Mouse (Mus musculus): ENCODE measurements around the gene Prc1.

Prc1 gene

GRCm38 (mm10) chr7:80336932-80337331 lies 42.7 kb downstream of the Prc1 start:
- DNase-seq (ENCODE audit: low read depth) = no peak

- peak; percentile 34 for DNase-seq (ENCODE audit: low read depth)
These were observed 45.1 kb downstream of the Prc1 start for GRCm38 (mm10) chr7:80339371-80339770.

- peak; percentile 99 for DNase-seq (ENCODE audit: low read depth)
These were observed 45.8 kb downstream of the Prc1 start for GRCm38 (mm10) chr7:80339793-80340628.

GRCm38 (mm10) chr7:80340793-80341192 lies 46.5 kb downstream of the Prc1 start, which contains the start of gene Unc45a:
Gene Unc45a, minus strand, starts transcription at chr7:80341005.
- DNase-seq (ENCODE audit: low read depth) = peak; percentile 88

- no peak for DNase-seq (ENCODE audit: low read depth)
These were observed 47.5 kb downstream of the Prc1 start for GRCm38 (mm10) chr7:80341793-80342192.

GRCm38 (mm10) chr7:80342858-80343257 lies 48.6 kb downstream of the Prc1 start, which contains the start of gene Hddc3:
Gene Hddc3, plus strand, starts transcription at chr7:80343104.
- DNase-seq (ENCODE audit: low read depth) = peak; percentile 98

GRCm38 (mm10) chr7:80343270-80344018 lies 49.2 kb downstream of the Prc1 start:
- no peak for DNase-seq (ENCODE audit: low read depth)

- DNase-seq (ENCODE audit: low read depth) = no peak
These were observed 51.9 kb downstream of the Prc1 start for GRCm38 (mm10) chr7:80346173-80346572.

- peak; percentile 39 for DNase-seq (ENCODE audit: low read depth)
These were observed 52.6 kb downstream of the Prc1 start for GRCm38 (mm10) chr7:80346830-80347229.

GRCm38 (mm10) chr7:80347670-80348586 lies 53.7 kb downstream of the Prc1 start:
- peak; percentile 38 for DNase-seq (ENCODE audit: low read depth)

GRCm38 (mm10) chr7:80350808-80351207 lies 56.6 kb downstream of the Prc1 start:
- no peak for DNase-seq (ENCODE audit: low read depth)

- DNase-seq (ENCODE audit: low read depth) = no peak
These were observed 58.7 kb downstream of the Prc1 start for GRCm38 (mm10) chr7:80352920-80353319.

GRCm38 (mm10) chr7:80356351-80356750 lies 62.1 kb downstream of the Prc1 start:
- DNase-seq (ENCODE audit: low read depth) = no peak

- no peak for DNase-seq (ENCODE audit: low read depth)
These were observed 62.9 kb downstream of the Prc1 start for GRCm38 (mm10) chr7:80357156-80357555.

- DNase-seq (ENCODE audit: low read depth) = no peak
These were observed 63.8 kb downstream of the Prc1 start for GRCm38 (mm10) chr7:80358039-80358438.

GRCm38 (mm10) chr7:80360435-80360834 lies 66.2 kb downstream of the Prc1 start:
- DNase-seq (ENCODE audit: low read depth) = peak; percentile 33

GRCm38 (mm10) chr7:80365759-80366158 lies 71.5 kb downstream of the Prc1 start:
- DNase-seq (ENCODE audit: low read depth) = no peak
